Mouse (Mus musculus): ENCODE measurements at regions not wholly inside any gene's neighbourhood (a gene's known extent, or its start where the extent isn't known, plus 50 kb on each side); places are given as distances from the start of the nearest gene placed in this dataset.

DNA sequence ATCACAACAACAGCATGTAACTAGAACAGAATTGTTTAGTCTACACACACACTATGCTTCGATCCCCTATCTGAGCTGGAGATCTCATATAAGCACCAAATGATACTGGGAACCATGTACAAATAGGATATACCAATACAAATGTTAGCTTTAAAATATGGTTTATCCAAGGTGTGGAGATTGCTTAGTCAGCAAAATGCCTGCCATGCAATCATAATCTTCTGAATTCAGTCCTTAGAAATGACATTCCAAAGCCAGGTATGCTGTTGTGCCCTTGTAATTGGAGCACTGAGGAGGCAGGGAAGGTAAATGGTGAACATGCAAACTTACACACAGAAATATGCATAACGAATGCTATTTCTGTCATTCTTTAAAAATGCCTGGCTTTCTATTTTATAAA lies 54.0 kb upstream of the Thsd7b start:
- no peak for DNase-seq (ENCODE audit: low spot score)

DNA sequence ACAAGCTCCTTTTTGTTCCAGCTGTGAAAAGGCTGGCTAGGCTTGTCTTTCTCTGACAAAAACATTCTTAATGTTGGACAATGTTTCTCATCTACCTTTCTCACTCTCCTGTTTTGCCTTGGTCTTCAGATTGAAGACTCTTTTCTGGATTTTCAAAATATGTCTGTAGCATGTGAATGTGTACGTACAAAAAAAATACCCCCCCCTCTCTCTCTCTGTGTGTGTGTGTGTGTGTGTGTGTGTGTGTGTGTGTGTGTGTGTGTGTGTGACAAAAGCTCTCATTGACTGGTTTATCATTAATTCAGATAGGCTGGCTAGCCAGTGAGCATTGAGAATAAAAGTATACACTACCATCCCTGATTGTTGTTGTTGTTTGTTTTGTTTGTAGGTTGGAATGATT lies 64.3 kb upstream of the Thsd7b start:
- no peak for DNase-seq (ENCODE audit: low spot score)

DNA sequence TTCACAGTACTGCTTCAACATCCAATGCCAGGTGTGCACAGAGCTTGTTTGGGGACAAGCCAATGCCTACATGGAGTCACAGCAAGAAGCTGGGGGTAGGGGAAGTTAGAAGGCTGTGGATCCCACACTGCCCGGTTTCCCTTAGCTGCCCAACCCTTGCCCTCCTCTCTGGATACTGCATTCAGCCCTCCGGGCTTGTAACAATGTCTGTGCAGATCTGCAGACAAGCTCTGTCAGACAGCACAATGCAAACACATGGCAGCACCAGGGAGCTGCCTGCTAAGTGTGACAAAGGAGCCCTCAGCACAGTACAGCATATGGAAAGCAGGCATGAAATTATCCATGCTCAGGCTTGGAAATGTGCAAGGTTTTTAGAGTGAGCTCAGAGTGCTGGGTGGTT lies 64.7 kb upstream of the Thsd7b start:
- no peak for DNase-seq (ENCODE audit: low spot score)

DNA sequence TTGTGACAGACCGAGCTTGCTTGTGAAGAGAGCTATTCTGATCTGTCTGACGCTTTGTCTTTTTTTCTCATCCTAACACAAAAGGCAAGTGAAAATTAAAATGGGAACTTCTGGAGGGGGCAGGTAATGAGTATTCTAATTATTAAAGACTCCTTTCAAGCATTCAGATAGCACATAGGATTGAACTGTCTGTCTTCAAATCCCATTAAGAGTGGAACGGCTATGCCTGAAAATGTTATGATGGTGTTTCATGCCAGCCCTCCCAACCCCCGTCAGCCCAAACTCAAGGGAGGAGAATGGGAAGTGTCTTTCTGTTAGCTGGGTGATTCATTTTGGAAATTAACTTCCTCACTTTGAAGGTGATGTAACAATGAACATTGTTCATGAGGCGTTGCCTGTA lies 65.4 kb upstream of the Thsd7b start:
- DNase-seq (ENCODE audit: low spot score): no peak

DNA sequence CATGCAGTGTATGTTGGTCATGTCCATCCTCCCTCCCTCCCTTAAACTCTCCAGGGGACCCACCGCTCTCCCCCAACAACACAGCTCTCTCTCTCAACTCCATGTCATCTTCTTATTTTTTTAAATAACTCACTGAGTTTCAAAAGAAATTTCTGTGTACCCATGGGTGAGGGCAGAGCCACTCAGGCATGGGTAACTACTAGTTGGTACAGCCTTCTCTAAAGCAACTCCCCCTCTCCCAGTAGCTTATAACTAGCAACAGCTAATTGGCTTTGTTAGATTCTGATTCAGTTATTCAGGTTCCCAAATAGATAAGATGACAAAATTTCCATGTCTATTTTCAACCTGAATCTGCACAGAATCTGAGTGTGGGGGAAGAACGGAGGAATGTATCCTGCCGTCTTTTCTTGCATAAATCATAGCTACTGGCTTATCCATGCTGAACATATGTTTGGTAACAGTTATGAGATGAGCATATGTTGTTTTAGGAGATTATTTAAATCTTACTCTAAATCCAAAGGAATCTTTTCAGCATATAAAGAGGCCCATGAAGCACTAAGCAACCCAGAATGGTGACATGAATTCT lies 92.8 kb upstream of the Thsd7b start:
- no peak for DNase-seq (ENCODE audit: low spot score)

DNA sequence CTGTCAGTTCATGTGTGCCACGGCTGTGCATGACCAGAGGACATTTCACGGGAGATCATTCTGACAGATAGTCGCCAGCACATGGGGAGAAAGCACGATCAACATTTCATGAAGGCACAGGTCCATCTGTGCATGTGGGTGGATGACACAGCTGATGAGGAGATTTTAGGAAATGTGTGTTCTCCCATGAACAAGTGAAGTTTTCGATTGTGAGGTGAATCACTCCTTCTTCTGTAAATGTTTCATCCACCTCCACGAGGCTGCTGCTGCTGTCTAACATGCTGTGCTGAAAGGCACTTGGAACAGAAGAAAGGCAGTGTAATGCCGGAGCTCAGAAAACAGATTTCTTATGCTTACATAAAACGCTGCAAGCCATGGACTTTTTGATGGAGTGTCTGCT lies 103.2 kb upstream of the Thsd7b start:
- DNase-seq (ENCODE audit: low spot score): no peak

DNA sequence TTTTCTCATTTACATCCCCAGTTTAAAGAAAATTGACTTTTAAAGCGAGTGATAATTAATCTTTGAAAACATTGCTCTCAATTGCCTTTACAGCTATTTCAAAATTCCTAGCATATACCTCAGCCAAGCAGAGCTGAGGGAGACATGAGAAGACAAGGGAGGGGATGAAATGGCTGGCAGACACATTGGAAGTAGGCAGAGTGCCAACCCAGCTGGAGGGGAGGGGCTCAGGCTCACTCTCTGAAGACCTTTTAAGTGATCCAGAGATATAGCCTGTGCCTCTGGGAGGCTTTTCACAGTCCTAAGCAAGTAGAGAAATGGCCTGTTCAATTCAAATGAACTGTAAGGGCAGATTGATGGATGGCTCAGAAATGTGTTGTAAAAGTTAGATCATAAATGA lies 122.5 kb upstream of the Thsd7b start:
- no peak for DNase-seq (ENCODE audit: low spot score)

DNA sequence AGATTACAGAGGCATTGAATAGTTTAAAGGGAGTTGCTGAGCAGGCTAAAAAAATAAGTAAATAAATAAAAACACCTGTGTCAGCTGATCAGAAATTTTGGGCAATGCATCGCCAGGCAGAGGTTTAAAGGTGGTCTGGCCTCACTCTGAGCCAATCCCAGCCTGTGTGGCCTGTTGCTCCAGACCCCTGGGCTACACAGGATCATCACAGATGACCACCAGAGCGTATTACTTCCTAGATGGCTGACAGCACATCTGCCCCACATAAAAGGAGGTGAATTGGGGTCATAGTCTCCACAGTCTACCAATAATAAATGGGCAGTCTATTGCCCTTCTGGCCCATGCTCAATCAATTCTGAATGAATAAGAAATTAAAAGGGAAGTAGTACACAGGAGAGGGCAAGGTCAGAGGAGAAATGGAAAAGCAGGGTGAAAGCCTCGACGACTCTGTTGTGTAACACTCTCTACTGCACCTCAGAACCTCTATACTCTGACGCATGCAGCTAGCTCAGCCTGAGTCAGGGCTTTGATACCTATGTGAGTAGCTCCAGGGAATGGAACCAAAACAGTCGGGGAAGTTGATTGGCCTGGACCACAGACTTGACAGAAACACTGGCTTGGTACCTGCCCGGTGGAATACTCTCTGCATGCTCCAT lies 124.2 kb upstream of the Thsd7b start:
- no peak for DNase-seq (ENCODE audit: low spot score)

DNA sequence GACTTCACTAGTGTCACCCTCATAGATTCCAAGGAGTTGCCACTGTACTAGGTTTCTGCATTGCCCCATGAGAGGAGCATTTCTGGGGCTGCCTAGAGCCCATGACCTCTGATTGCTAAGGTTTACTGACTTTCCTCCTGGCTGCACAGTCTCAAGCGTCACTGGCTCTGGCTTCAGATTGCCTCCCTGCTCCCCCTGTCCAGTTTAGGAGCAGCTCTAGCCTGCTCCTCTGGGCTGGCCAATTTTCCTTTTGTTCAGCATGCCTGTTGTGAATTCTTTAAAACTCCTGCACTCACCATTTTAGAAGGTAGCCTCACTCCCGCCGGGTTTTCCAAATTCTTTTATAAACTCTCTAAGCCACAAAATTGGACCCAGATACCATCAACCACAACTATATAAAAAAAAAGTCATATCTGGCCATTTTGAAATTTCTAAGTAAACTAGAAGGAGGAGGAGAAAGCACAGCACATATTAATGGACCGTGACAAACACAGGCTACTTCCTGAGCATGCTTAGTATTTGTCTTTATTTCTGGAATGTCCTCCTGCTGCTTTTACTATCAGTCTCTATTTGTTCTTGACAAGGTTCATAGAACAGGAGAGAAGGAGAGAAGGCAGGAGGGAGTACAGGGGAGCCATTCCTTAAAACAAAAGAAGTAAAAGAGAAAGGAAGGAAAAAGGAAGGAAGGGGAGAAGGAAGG lies 126.6 kb upstream of the Thsd7b start:
- DNase-seq (ENCODE audit: low spot score): no peak

DNA sequence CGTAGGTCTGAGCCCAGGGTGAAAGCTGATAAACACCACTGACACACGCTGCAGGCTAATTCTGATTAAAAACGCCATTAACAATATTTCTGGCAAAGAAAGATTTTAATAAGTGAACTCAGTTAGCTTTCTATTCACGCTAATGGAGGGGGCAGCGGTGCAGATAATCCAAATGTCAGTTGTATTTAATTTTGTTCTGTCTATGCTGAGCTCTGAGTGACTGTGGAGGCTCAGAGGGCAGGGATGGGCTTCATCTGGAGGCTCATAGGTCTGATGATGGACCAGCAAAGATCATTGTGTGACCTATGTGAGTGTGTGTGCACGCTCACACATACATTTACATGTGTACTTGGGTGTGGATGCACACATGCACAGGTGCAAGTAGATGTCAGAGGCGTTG lies 134.3 kb upstream of the Thsd7b start:
- DNase-seq (ENCODE audit: low spot score): no peak

DNA sequence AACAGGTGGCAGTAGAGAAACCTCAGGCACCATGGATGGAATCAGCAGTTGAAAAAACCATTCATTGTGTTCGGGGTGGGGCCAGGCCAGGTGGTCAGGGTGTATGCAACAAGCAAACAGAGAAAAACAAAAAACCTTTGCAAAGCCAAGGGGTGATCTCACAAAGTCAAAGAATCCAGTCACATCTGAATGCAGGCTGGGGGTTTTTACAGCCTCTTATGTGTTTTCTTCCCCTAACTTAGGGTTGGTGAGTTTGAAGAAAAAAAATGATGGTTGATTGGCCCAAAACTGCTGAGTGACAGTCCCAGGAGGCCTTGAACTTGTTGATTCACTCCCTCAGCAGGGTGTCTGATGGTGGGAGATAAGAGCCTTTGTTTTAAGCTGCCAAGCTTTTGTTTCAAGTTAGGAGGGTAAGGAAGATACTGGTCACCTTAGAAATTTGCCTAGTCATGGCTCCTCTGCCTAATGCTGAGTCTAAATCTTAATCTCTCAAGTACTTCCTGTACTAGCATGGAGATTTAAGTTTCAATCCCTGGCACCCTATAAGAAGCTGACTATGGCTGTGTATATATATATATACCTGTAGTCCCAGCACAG lies 166.0 kb upstream of the Thsd7b start:
- DNase-seq (ENCODE audit: low spot score): no peak

DNA sequence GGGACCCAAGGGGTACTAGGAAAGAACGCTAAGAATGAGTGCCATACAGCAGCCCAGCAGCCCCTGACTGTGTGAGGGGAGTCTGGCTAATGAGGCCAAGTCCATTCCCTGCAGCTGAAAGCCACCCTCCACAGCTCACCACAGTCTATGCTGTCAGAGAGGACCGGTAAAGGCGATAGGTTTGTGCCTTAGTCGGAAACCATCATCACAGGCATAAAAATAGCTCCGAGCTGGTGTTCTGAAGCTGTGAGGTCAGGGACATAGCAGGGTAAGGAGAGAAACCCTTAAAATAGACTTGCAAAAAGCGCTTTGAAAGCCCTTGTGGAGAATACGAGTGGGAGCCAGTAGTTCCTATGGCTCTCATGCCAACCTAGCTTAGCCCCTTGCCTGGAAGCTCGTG lies 172.1 kb upstream of the Thsd7b start:
- no peak for DNase-seq (ENCODE audit: low spot score)

DNA sequence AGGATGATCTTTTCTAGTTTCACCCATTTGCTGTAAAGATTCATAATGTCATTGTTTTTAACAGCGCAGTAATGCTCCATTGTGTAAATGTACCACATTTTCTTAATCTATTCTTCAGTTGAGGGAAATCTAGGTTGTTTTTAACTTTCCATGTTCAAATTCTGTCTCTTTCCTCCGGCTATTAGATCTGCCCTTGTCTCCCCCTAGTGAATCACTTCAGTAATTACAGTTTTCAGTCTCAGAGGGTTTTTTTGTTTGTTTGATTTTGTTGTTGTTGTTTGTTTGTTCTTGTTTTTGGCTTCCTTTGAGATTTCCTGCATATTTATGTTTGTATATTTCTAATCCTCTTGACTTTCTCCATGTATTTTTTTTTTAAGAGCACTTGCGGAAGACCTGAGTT lies 194.8 kb upstream of the Thsd7b start:
- no peak for DNase-seq (ENCODE audit: low spot score)

DNA sequence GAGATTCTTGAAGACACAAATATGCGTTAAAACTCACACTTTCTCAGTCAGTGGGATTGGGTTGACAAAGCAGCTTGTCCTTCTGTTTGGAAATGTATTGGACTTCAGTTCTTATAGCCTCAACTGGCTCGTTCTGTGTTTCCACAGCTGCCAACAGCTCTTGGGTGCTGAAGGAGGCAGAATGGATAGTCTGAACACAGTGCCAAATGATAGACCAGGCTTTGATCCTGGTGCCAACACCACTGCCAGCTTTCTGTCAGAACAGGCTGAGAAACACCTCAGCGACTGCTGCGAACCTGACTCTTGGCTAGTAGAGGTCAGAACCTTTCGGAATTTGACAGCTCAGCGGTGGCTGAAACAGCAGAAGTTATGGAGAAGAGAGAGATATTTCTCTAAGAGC lies 215.9 kb upstream of the Thsd7b start:
- no peak for DNase-seq (ENCODE audit: low spot score)

DNA sequence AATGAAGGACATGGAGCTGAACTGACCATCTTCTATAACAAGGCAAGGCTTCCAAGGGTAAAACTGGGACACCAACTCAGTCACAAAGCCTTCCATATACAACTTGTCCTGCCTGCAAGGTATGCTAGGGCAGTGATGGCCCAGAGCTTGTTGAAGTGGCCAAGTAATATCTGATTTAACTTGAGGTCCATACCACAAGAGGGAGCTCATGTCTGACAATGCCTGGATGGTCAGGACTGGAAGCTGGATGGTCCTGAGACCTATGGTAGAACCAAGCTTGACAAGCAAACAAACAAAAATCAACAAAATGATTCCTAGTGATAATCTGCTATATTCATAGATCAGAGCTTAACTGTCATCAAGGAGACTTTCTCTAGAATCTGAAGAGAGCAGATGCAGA lies 217.8 kb upstream of the Thsd7b start:
- DNase-seq (ENCODE audit: low spot score): no peak

DNA sequence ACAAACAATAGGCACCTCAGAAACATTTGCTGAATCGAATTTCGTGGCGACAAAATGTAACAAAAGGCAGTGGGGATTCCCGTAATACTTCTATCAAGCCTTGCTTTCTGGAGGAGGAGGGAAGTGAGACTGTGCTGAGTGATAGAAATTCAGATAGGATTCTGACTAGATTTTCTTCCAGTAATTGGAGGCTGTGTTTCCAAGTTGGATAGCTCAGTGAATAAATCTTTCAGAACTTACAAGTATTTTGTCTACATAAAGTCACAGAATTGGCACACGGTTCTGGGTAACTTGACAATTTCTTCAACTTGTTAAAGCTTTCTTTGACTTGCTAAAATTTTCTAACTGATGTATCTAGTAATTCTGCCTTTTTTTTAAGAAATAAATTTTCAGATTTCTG lies 239.4 kb upstream of the Thsd7b start:
- DNase-seq (ENCODE audit: low spot score): no peak

DNA sequence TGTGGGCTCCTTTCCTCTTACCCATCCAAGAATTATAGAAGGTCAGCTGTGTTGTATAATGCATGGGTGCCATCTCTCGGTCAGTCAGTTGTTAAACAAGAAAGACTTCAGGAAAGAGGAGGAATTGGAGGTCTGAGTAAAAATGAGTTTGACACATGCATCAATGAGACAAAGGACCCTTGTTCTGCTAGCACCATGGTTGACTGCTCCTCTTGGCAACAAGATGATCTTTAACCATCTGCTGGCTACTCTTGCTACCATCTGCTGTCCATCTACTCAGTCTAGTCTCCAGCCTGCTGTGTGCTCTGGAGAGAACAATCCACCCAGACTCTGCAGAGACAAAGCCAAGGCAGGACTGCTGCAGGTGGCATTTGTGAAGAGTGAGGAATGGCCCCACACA lies 267.2 kb upstream of the Thsd7b start:
- DNase-seq (ENCODE audit: low spot score): no peak

DNA sequence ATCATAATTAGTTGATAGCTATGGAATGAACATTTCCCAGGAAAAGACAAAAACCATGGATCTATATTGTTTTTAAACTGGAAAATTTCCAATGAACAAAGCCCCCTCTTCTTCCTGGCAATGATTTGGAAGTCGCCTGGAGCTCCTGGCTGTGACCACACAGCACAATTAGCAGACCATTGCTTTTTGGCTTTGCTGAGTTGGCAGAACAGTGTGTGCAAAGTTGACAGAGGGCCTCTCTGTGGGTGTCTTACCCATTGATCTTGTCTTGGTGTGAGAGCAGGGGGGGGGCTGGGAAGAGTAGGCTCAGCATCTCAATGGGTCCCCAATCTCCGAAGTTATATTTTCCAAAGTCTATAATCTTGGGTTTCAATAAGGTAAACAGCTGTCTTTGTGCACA lies 270.8 kb upstream of the Thsd7b start:
- DNase-seq (ENCODE audit: low spot score): no peak

DNA sequence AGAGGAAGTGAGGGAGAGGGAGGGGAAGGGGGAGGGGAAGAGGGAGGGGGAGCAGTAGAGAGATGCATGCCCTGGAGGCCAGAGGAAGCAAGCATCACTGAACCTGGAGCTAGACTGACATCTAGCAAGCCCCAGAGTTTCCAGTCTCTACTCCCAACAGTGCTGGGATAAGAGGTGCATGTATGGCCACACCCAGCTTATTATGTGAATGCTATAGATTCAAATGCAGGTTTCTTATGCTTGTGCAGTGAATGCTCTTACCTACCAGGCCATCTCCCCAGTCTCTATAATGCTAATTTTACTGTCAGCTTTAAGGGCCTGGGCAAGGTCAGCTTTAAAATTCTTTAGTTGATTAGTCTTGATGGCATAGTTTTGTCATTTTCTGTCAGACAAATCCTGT lies 271.3 kb upstream of the Thsd7b start:
- no peak for DNase-seq (ENCODE audit: low spot score)

DNA sequence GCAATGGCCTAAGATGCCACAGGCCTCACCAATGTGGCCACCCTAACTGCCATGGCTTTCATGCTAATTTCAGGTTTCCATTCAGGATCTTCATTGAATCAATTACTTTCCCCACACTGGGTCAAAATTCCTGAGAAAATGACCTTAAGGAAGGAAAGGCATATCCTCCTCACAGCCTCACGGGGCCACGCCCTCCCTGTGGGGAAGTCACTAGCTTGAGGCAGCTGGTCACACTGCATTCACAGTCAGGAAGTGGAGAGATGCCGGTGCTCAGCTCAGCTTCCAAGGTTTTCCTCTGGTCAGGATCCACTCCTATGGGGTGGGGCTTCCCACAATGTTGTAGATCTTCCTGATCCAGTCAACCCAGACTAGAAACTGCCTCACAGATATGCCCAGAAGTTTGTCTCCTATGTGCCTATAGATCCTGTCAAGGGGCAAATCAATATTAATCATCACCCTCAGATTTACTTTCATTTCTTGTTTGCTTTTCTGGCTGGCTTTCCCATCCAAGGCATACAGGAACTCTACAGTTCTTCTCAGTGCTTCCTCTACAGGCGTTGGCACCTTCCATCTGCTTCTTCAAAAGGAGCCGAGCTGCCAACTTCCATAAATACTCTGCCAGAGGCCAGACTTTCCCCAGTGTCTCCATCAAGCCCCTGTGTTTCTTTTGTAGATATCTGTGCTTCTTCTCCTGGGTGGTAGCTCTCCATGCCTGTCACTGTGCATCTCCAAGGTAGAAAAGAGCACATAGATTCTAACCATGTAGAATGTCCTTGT lies 273.2 kb upstream of the Thsd7b start:
- no peak for DNase-seq (ENCODE audit: low spot score)

DNA sequence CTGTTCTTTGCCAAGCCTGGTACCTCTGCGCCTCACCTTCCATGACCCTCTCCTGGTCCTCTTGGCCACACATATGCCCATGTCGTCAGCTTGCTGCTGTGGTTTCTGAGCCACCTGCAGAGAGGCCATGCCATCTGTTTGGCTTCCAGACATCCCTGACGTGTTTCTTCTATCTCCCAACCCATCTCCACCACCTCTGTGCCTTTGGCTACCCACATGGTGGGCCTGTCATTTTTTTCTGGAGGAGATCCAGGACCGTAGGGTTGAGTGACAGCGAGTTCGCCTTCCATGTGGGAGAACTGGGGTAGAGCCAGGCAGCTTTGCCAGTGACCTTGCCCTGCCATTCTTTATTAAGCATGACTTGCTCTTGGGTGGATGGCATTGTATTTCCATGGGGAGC lies 278.4 kb upstream of the Thsd7b start:
- no peak for DNase-seq (ENCODE audit: low spot score)

DNA sequence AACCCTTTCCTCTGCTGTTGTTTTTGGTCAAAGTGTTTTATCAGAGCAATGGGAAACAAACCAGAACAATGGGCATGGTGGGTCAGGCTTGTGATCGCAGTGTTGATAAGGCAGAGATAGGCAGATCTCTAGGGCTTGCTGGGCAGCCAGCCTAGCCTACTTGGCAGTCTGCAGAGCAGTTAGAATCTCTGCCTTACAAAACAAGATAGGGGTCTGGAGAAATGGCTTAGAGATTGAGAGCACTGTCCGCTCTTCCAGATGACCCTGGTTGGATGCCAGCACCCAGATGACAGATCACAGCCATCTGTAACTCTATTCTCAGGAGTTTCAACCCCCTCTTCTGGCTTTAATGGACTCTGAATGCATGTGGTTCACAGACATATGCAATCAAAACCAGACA lies 289.7 kb upstream of the Thsd7b start:
- no peak for DNase-seq (ENCODE audit: low spot score)

DNA sequence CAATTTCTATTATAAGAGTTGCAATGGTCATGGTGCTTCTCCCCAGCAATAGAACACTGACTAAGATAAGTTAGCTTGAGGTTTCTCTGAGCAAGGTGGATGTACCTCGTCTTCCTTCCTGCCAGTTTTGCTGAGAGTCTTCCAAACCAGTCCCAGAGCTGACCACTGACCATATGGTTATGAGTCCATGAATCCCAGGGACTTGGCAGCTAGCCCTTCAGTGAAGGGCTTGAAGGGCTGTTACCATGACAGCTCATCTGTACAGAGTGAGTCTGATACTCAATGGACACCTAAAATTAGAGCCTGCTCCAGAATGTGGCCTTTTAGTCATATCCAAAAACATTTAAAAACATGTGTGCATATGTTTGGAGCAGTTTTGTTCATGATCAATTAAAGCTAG lies 297.5 kb upstream of the Thsd7b start:
- DNase-seq (ENCODE audit: low spot score): no peak

Measured in urinary bladder, postnatal 14 days (tissue).